Mouse (Mus musculus) stomach, embryonic 14.5 days (tissue): Measurements from ENCODE around the gene Adk. TPM values are rescaled to one million over a fixed set of nuclear protein-coding genes. Genes with fewer than 3 reads are reported as not detected.

ENCODE experiments used
- ATAC-seq: fragments of 200-750 bp; cut with Nextera tagmentation; 2 replicates; pipeline ENCODE4 v1.8.0; 2017; ENCODE audit warnings: low read depth, moderate TSS enrichment; ENCODE audit not compliant: insufficient number of reproducible peaks, insufficient read depth, low FRiP score
- H3K27ac ChIP-seq: fragments of 300-500 bp; sonication (generic); 2 replicates; pipeline ENCODE4 v1.5.1; 2014; ENCODE audit warnings: mild to moderate bottlenecking, low read length, moderate library complexity, mixed read lengths
- H3K27me3 ChIP-seq: fragments of 300-500 bp; sonication (generic); 2 replicates; pipeline ENCODE4 v1.6.1; 2014; ENCODE audit warnings: low read length, control low read depth, mixed read lengths; ENCODE audit not compliant: control insufficient read depth, insufficient read depth
- H3K36me3 ChIP-seq: fragments of 300-500 bp; sonication (generic); 2 replicates; pipeline ENCODE4 v1.6.1; 2014; ENCODE audit warnings: mild to moderate bottlenecking, control low read depth, low read length, moderate library complexity, mixed read lengths; ENCODE audit not compliant: control insufficient read depth, insufficient read depth
- H3K4me1 ChIP-seq: fragments of 300-500 bp; sonication (generic); 2 replicates; pipeline ENCODE4 v1.6.1; 2014; ENCODE audit warnings: low read length, control low read depth, mixed read lengths; ENCODE audit not compliant: control insufficient read depth, insufficient read depth
- H3K4me2 ChIP-seq: fragments of 300-500 bp; sonication (generic); replicated peaks from 2 replicates; pipeline ENCODE4 v1.6.1; 2014; ENCODE audit warnings: low read depth, low read length, control low read depth
- H3K4me3 ChIP-seq: fragments of 300-500 bp; sonication (generic); 2 replicates; pipeline ENCODE4 v1.5.1; 2014; ENCODE audit warnings: low read depth, low read length, control low read depth
- H3K9ac ChIP-seq: fragments of 300-500 bp; sonication (generic); replicated peaks from 2 replicates; pipeline ENCODE4 v1.6.1; 2014; ENCODE audit warnings: low read depth, mild to moderate bottlenecking, control low read depth, low read length, moderate library complexity, mixed read lengths
- H3K9me3 ChIP-seq: fragments of 300-500 bp; sonication (generic); 2 replicates; pipeline ENCODE4 v1.6.1; 2016; ENCODE audit warnings: low read depth, low read length, control low read depth; ENCODE audit not compliant: control insufficient read depth
- WGBS: fragments of 180-500 bp; shearing (Covaris S2); extraction: QIAGEN DNeasy Blood & Tissue Kit; methylation state at CpG from one replicate; pipeline ENCODE4 v1.1.7; 2014; 5-methylcytosine and 5-hydroxymethylcytosine counted together
- polyA plus RNA-seq: library from polyadenylated mRNA; unstranded; fragments of >200 nt; fragmentation: Nextera tagmentation; extraction: Ambion mirVana; gene quantifications from 2 replicates; pipeline ENCODE4 v1.2.1, GENCODE M21; 2014

Gene Adk
- polyA plus RNA-seq, 1 experiment from 2014 or later, result 139 TPM

DNA sequence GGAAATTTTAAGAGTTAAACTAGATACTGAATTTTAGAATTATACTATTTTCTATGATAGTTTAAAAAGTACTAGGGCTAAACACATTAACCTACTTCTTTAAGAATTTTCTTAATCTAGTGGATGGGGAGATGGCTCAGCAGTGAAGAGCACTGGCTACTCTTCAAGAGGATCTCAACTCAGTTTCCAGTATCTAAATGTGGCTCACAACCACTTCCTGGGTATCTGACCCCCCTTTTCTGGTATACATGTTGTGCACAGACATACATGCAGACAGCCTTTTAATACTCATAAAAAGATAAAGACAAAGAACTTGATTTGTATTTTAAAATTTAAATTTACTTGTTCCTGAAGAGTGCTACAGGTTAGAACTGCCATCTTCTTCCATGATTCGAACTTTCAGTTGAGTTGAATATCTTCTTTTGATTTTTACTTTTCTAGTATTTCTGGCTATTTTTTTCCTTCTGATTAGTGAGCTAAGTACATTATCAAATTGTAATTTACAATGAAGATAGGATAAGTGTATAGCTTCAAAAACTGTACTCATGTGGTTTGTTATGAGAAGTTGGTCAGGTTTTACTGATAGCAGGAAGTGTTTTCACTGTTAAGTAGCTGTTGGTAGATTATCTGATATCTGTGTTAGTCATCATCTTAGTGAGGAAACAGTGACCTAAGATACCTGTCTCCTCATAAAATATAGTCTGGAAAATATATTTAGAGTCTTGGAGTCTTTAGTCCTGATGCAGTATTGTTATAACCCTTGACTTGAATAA is 121.8 kb downstream of the Adk start:
- Histone ChIP-seq H3K9ac (no peak overlapping the region), H3K4me3 (no peak overlapping the region), H3K27me3 (no peaks in the 10 kb centered on the region), H3K36me3 (no peaks in the 10 kb centered on the region), H3K27ac (no peak overlapping the region), H3K9me3 (no peaks in the 10 kb centered on the region), H3K4me1 (0 out of 2 replicates have a peak, but pooled peaks cover 4% of the 10 kb centered on the region), H3K4me2 (no peak overlapping the region)
- WGBS, result 93% methylated on average over 1 of the region's 1 CpGs
- no peak for ATAC-seq

- H3K9me3 ChIP-seq, result no peaks in the 10 kb centered on the region
- no peak overlapping the region for H3K4me2 ChIP-seq
- no peaks in the 10 kb centered on the region for H3K27me3 ChIP-seq
- H3K9ac ChIP-seq, result no peak overlapping the region
- ATAC-seq, result no peak
- H3K27ac ChIP-seq, result no peak overlapping the region
- no peaks in the 10 kb centered on the region for H3K36me3 ChIP-seq
- WGBS, result 89% methylated on average over 2 of the region's 2 CpGs
- H3K4me3 ChIP-seq, result no peak overlapping the region
- H3K4me1 ChIP-seq, result 0 out of 2 replicates have a peak, but pooled peaks cover 4% of the 10 kb centered on the region
Observed at GRCm38 (mm10) chr14:21174804-21175203, 122.4 kb downstream of the Adk start.

GRCm38 (mm10) chr14:21177781-21178180 is 125.4 kb downstream of the Adk start:
- H3K27ac ChIP-seq, result no peak overlapping the region
- no peaks in the 10 kb centered on the region for H3K27me3 ChIP-seq
- H3K9me3 ChIP-seq, result no peaks in the 10 kb centered on the region
- H3K36me3 ChIP-seq, result no peaks in the 10 kb centered on the region
- 51% methylated on average over 2 of the region's 2 CpGs for WGBS
- no peak overlapping the region for H3K4me2 ChIP-seq
- H3K4me3 ChIP-seq, result no peak overlapping the region
- ATAC-seq, result no peak
- no peak overlapping the region for H3K9ac ChIP-seq
- H3K4me1 ChIP-seq, result 0 out of 2 replicates have a peak, but pooled peaks cover 4% of the 10 kb centered on the region

GRCm38 (mm10) chr14:21178356-21178755 is 126.0 kb downstream of the Adk start:
- Histone ChIP-seq H3K36me3 (no peaks in the 10 kb centered on the region), H3K4me2 (no peak overlapping the region), H3K27ac (no peak overlapping the region), H3K4me3 (no peak overlapping the region), H3K9me3 (no peaks in the 10 kb centered on the region), H3K4me1 (0 out of 2 replicates have a peak, but pooled peaks cover 4% of the 10 kb centered on the region), H3K9ac (no peak overlapping the region), H3K27me3 (no peaks in the 10 kb centered on the region)
- WGBS, result 68% methylated on average over 6 of the region's 6 CpGs
- no peak for ATAC-seq

- no peaks in the 10 kb centered on the region for H3K36me3 ChIP-seq
- H3K27ac ChIP-seq, result no peak overlapping the region
- no peaks in the 10 kb centered on the region for H3K9me3 ChIP-seq
- H3K4me3 ChIP-seq, result no peak overlapping the region
- 0 out of 2 replicates have a peak, but pooled peaks cover 4% of the 10 kb centered on the region for H3K4me1 ChIP-seq
- 50% methylated on average over 3 of the region's 3 CpGs for WGBS
- no peak overlapping the region for H3K9ac ChIP-seq
- ATAC-seq, result no peak
- no peaks in the 10 kb centered on the region for H3K27me3 ChIP-seq
- H3K4me2 ChIP-seq, result no peak overlapping the region
Observed at GRCm38 (mm10) chr14:21181053-21181452, 128.7 kb downstream of the Adk start.

DNA sequence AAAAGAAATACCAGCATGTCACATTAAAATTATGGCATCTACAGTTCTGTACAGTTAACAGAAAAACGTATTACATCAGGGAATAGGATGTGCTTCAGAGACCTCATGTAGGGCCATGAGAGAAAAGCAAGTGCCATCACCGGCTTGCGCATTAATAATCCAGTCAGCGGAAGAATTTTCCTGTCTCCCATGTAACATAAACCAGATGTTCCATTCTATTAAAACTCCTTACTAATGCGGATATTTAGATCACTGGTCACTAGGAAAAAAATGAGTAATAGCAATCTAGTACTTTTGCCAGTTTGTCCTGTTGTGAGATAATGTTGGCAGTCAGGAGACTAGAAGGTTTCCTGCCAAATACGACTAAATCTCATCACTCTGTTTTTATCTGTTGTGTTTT is 139.6 kb downstream of the Adk start:
- no peaks in the 10 kb centered on the region for H3K36me3 ChIP-seq
- 0 out of 2 replicates have a peak, but pooled peaks cover 6% of the 10 kb centered on the region for H3K4me1 ChIP-seq
- H3K27me3 ChIP-seq, result no peaks in the 10 kb centered on the region
- H3K27ac ChIP-seq, result no peak overlapping the region
- no peak overlapping the region for H3K4me3 ChIP-seq
- H3K9me3 ChIP-seq, result no peaks in the 10 kb centered on the region
- no peak for ATAC-seq
- 47% methylated on average over 6 of the region's 6 CpGs for WGBS
- H3K4me2 ChIP-seq, result no peak overlapping the region
- H3K9ac ChIP-seq, result no peak overlapping the region

- H3K27me3 ChIP-seq, result no peaks in the 10 kb centered on the region
- no peak overlapping the region for H3K9ac ChIP-seq
- H3K4me3 ChIP-seq, result no peak overlapping the region
- 0 out of 2 replicates have a peak, but pooled peaks cover 6% of the 10 kb centered on the region for H3K4me1 ChIP-seq
- H3K27ac ChIP-seq, result no peak overlapping the region
- no peaks in the 10 kb centered on the region for H3K36me3 ChIP-seq
- no peak overlapping the region for H3K4me2 ChIP-seq
- 87% methylated on average over 3 of the region's 3 CpGs for WGBS
- ATAC-seq, result no peak
- H3K9me3 ChIP-seq, result no peaks in the 10 kb centered on the region
Observed at GRCm38 (mm10) chr14:21192749-21193148, 140.4 kb downstream of the Adk start.

DNA sequence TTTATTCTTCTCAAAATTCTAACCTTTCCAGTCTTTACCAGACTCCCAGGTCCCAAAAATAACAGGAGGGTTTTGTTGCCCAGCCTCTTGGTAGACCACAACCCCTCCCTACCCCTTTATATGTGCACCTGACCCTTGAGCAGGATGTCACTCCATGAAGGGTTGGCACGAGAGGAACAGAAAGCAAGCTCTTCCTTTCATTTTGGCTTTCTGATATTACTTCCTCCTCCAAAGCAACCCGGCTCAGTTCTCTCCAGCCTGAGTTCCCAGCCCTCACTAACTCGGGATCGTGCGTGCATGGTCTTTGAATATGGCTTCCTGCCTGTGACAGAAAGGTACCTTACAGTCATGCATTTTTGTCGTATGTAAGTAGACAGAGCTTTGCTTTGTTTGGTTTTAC is 142.0 kb downstream of the Adk start:
- no peak; the same call in 1 of the 2 replicates for ATAC-seq
- Histone ChIP-seq H3K27ac (peak overlapping the region; percentile 53; the same call in 1 of the 2 replicates), H3K4me3 (no peak overlapping the region), H3K9me3 (no peaks in the 10 kb centered on the region), H3K27me3 (no peaks in the 10 kb centered on the region), H3K4me2 (0 out of 2 replicates have a peak overlapping the region, but pooled peaks have one; percentile 12), H3K4me1 (0 out of 2 replicates have a peak, but pooled peaks cover 6% of the 10 kb centered on the region), H3K36me3 (no peaks in the 10 kb centered on the region), H3K9ac (no peak overlapping the region)
- 53% methylated on average over 6 of the region's 6 CpGs for WGBS
